Mouse (Mus musculus) heart, embryonic 15.5 days (tissue): ENCODE data around the gene Prph2. TPM values are rescaled to one million over a fixed set of nuclear protein-coding genes. Genes with fewer than 3 reads are reported as not detected.

Experiments used
- ATAC-seq: fragments of 200-750 bp; cut with Nextera tagmentation; replicated peaks from 2 replicates; pipeline ENCODE4 v1.8.0; 2017; ENCODE audit warnings: low read depth, moderate TSS enrichment; ENCODE audit not compliant: insufficient number of reproducible peaks, insufficient read depth, low FRiP score
- H3K27ac ChIP-seq: fragments of 300-500 bp; sonication (generic); 2 replicates; pipeline ENCODE4 v1.5.1; 2015; ENCODE audit warnings: mild to moderate bottlenecking, inconsistent platforms
- H3K27me3 ChIP-seq: fragments of 300-500 bp; sonication (generic); 2 replicates; pipeline ENCODE4 v1.6.1; 2015; ENCODE audit warnings: inconsistent platforms
- H3K36me3 ChIP-seq: fragments of 300-500 bp; sonication (generic); 2 replicates; pipeline ENCODE4 v1.6.1; 2015; ENCODE audit warnings: mild to moderate bottlenecking, inconsistent platforms
- H3K4me1 ChIP-seq: fragments of 300-500 bp; sonication (generic); replicated peaks from 2 replicates; pipeline ENCODE4 v1.6.1; 2015; ENCODE audit warnings: inconsistent platforms
- H3K4me2 ChIP-seq: fragments of 300-500 bp; sonication (generic); 2 replicates; pipeline ENCODE4 v1.6.1; 2015; ENCODE audit warnings: inconsistent platforms, mild to moderate bottlenecking, moderate library complexity
- H3K4me3 ChIP-seq: fragments of 300-500 bp; sonication (generic); 2 replicates; pipeline ENCODE4 v1.5.1; 2015; ENCODE audit warnings: mild to moderate bottlenecking, inconsistent platforms
- H3K9ac ChIP-seq: fragments of 300-500 bp; sonication (generic); 2 replicates; pipeline ENCODE4 v1.6.1; 2015; ENCODE audit warnings: mild to moderate bottlenecking, inconsistent platforms
- H3K9me3 ChIP-seq: fragments of 300-500 bp; sonication (generic); replicated peaks from 2 replicates; pipeline ENCODE4 v1.6.1; 2016; ENCODE audit warnings: inconsistent platforms
- WGBS: fragments of 180-500 bp; shearing (Covaris S2); methylation state at CpG from one replicate; pipeline ENCODE4 v1.1.7; 2015; ENCODE audit warnings: mixed read lengths; 5-methylcytosine and 5-hydroxymethylcytosine counted together
- polyA plus RNA-seq: library from polyadenylated mRNA; unstranded; fragments of >200 nt; fragmentation: Nextera tagmentation; extraction: Ambion mirVana; gene quantifications from 2 replicates; pipeline ENCODE4 v1.2.1, GENCODE M21; 2015

Prph2 gene
- polyA plus RNA-seq, 1 experiment from 2014 or later = not detected

- Histone ChIP-seq H3K9ac (no peak overlapping the region), H3K4me1 (no peaks in the 10 kb centered on the region), H3K4me3 (no peak overlapping the region), H3K4me2 (no peak overlapping the region), H3K9me3 (no peaks in the 10 kb centered on the region), H3K27me3 (no peaks in the 10 kb centered on the region), H3K36me3 (peaks cover 58% of the 10 kb centered on the region), H3K27ac (no peak overlapping the region)
- WGBS = 88% methylated on average over 7 of the region's 7 CpGs
- ATAC-seq = no peak
Measured at GRCm38 (mm10) chr17:46929897-46930296, 19.6 kb downstream of the Prph2 start.

DNA sequence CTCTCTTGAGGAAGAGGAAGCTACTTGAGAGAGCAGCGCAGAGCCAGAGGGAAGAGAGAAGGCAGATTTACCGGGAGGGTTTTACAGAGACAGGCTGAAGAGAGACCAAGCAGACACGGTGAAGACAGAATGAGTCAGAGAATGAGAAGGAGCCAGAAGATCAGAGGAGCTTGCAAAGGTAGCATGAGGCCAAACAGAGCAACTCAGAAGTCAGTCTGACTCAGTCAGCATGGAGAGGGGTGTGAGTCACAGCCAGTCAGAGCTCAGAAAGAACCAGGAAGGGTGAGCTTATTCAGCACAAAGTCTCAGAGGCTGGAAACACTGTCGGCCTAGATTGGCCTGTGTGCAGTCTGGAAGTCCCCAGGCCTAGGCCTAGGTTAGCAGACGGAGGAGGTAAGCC lies 22.7 kb downstream of the Prph2 start:
- Histone ChIP-seq H3K27ac (no peak overlapping the region), H3K4me3 (no peak overlapping the region), H3K27me3 (no peaks in the 10 kb centered on the region), H3K9ac (no peak overlapping the region), H3K36me3 (peaks cover 89% of the 10 kb centered on the region), H3K4me1 (no peaks in the 10 kb centered on the region), H3K9me3 (no peaks in the 10 kb centered on the region), H3K4me2 (no peak overlapping the region)
- no peak for ATAC-seq
- 93% methylated on average over 5 of the region's 5 CpGs for whole genome bisulfite sequencing

GRCm38 (mm10) chr17:46933557-46934348 lies 23.5 kb downstream of the Prph2 start:
- ATAC-seq = no peak; the same call in 1 of the 2 replicates

DNA sequence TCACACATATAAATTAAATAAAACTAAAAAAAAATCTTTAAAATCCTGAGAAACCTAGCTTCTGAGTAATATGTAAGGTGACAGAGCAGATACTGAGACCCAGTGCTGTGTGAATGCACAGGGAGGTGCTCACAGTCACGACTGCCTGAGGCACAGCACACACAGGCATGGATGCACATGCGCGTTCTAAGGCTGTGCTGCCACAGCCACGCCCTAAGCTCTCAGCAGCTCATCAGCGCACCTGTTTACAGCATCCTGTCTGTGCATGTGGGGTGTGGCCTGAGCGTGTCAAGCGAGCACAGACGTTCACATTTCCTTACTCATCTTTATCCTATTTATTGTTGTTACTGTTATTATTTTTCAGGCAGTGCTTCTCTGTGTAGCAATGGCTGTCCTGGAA lies 30.2 kb downstream of the Prph2 start:
- Histone ChIP-seq H3K4me3 (no peak overlapping the region), H3K4me2 (no peak overlapping the region), H3K9me3 (no peaks in the 10 kb centered on the region), H3K4me1 (peaks cover 2% of the 10 kb centered on the region; the same call in 1 of the 2 replicates), H3K36me3 (peaks cover 99% of the 10 kb centered on the region), H3K27ac (no peak overlapping the region), H3K27me3 (no peaks in the 10 kb centered on the region), H3K9ac (no peak overlapping the region)
- no peak for ATAC-seq
- 88% methylated on average over 8 of the region's 8 CpGs for WGBS

More at GRCm38 (mm10) chr17:46933557-46934348, 23.5 kb downstream of the Prph2 start:
- Histone ChIP-seq H3K4me2 (no peak overlapping the region), H3K4me1 (no peaks in the 10 kb centered on the region), H3K27ac (no peak overlapping the region), H3K36me3 (peaks cover 92% of the 10 kb centered on the region), H3K9me3 (no peaks in the 10 kb centered on the region), H3K9ac (no peak overlapping the region), H3K4me3 (no peak overlapping the region), H3K27me3 (no peaks in the 10 kb centered on the region)
- WGBS = 78% methylated on average over 19 of the region's 19 CpGs

DNA sequence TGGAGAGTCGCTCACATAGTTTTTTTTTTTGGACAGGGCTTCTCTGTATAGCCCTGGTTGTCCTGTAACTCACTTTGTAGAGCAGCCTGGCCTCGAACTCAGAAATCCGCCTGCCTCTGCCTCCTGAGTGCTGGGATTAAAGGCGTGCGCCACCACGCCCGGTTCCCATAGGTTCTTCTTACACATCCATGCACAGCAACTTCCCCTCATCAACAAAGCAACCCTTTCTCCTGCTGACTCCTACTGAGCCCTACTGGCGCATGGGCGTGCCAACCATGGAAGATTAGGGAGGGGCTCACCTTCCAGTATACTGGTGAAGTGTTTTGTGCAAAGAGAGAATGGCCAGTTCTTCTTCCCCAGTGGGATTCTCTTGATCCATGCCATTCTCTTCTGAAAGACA lies 32.2 kb downstream of the Prph2 start:
- ATAC-seq = no peak
- WGBS = 95% methylated on average over 9 of the region's 9 CpGs
- H3K4me1 ChIP-seq = peaks cover 2% of the 10 kb centered on the region; the same call in 1 of the 2 replicates

GRCm38 (mm10) chr17:46946276-46946675 lies 36.0 kb downstream of the Prph2 start:
- no peaks in the 10 kb centered on the region for H3K9me3 ChIP-seq
- no peaks in the 10 kb centered on the region for H3K27me3 ChIP-seq
- no peak for ATAC-seq
- no peak overlapping the region for H3K27ac ChIP-seq
- 93% methylated on average over 9 of the region's 9 CpGs for WGBS
- H3K4me2 ChIP-seq = no peak overlapping the region
- no peak overlapping the region for H3K9ac ChIP-seq
- peaks cover 79% of the 10 kb centered on the region for H3K36me3 ChIP-seq
- peaks cover 2% of the 10 kb centered on the region; the same call in 1 of the 2 replicates for H3K4me1 ChIP-seq
- no peak overlapping the region for H3K4me3 ChIP-seq

More for the DNA sequence above, 32.2 kb downstream of the Prph2 start:
- Histone ChIP-seq H3K27ac (no peak overlapping the region), H3K4me2 (no peak overlapping the region), H3K27me3 (no peaks in the 10 kb centered on the region), H3K9ac (no peak overlapping the region), H3K36me3 (peaks cover 96% of the 10 kb centered on the region), H3K9me3 (no peaks in the 10 kb centered on the region), H3K4me3 (no peak overlapping the region)

DNA sequence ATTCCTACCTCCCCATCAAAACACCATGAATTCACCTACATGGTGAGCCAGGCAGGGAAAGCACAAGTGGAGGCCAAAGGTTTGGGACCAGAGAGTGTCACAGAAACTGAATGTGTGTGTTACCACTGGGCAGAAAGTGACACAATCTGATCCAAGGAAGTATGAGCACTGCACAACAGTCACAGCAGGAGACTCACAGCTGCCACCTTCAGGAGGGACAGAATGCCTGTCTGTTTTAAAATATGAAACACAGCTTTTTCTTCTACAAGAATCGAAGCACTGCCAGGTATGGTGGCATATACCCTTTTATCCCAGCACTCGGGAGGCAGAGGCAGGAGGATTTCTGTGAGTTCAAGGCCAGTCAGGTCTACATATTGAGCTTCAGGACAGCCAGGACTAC lies 47.8 kb downstream of the Prph2 start:
- Histone ChIP-seq H3K4me1 (peaks cover 3% of the 10 kb centered on the region; the same call in 1 of the 2 replicates), H3K36me3 (peaks cover 87% of the 10 kb centered on the region), H3K4me2 (no peak overlapping the region), H3K9me3 (no peaks in the 10 kb centered on the region), H3K9ac (no peak overlapping the region), H3K27ac (no peak overlapping the region), H3K27me3 (no peaks in the 10 kb centered on the region), H3K4me3 (no peak overlapping the region)
- WGBS = 92% methylated on average over 2 of the region's 2 CpGs
- no peak for ATAC-seq

DNA sequence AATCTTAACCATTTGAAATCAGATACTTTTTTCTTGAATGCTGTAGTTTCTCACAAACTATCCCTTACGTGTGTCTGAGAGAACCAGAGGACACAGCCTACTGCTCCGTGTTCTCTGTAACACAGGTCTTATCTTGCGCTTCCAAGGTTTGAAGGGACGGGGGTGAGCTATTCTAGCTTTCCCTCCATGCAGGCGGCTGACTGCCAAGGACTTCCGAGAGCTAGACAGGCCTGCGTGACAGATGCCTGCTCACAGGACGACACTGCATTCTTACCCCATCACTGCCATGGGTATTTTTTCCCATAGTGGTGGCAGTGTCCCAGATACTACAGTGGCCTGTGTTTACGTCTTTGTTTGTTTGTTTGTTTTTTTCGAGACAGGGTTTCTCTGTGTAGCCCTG lies 50.0 kb downstream of the Prph2 start:
- H3K27ac ChIP-seq = peak overlapping the region; percentile 85
- no peak overlapping the region for H3K4me2 ChIP-seq
- ATAC-seq = peak; percentile 89
- WGBS = 57% methylated on average over 10 of the region's 10 CpGs
- no peaks in the 10 kb centered on the region for H3K9me3 ChIP-seq
- peaks cover 88% of the 10 kb centered on the region for H3K36me3 ChIP-seq
- no peaks in the 10 kb centered on the region for H3K27me3 ChIP-seq
- peaks cover 3% of the 10 kb centered on the region; the same call in 1 of the 2 replicates for H3K4me1 ChIP-seq
- H3K4me3 ChIP-seq = no peak overlapping the region
- no peak overlapping the region for H3K9ac ChIP-seq

DNA sequence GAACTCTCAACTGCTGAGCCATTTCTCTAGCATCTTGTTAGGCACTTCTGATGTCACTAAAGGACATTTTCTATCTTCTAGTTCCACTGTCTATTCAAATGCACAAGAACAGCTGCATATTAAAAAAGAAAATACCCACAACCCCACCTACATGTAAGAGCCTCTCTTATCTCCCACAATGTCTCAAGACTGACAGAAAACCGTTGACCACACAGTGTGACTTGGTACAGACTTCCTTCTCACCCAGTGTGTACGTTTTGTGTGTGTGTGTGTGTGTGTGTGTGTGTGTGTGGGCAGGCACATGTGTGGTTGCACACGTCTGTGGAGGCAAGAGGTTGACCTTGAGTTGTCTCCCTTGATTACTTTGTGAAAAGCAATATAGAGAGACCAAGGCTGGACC lies 51.9 kb downstream of the Prph2 start:
- H3K9ac ChIP-seq = no peak overlapping the region

DNA sequence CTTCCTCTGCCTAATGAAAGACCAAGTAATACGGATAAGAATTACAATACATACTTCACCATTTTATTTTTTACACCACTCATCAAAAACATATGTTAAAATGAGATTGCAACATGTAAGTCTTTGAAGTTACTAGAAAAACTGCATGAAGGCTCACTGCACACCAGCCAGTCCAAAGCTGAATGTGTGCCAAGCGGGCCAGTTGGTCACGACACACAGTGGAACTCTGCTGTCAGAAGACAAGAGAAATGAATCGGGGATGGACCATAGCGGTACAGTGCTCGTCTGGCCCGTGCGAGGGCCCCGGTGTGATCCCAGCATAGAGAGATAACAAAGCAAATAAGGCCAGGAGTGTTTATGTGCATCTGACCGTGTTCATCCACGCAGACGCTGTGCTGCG lies 52.9 kb downstream of the Prph2 start:
- Histone ChIP-seq H3K4me1 (peaks cover 3% of the 10 kb centered on the region; the same call in 1 of the 2 replicates), H3K9me3 (no peaks in the 10 kb centered on the region), H3K27ac (no peak overlapping the region), H3K36me3 (peaks cover 88% of the 10 kb centered on the region), H3K9ac (no peak overlapping the region), H3K4me2 (no peak overlapping the region), H3K27me3 (no peaks in the 10 kb centered on the region), H3K4me3 (no peak overlapping the region)
- 88% methylated on average over 13 of the region's 13 CpGs for WGBS
- no peak for ATAC-seq

More for the DNA sequence above, 51.9 kb downstream of the Prph2 start:
- Histone ChIP-seq H3K27ac (no peak overlapping the region), H3K4me2 (no peak overlapping the region), H3K27me3 (no peaks in the 10 kb centered on the region), H3K4me3 (no peak overlapping the region), H3K36me3 (peaks cover 88% of the 10 kb centered on the region), H3K9me3 (no peaks in the 10 kb centered on the region), H3K4me1 (peaks cover 3% of the 10 kb centered on the region; the same call in 1 of the 2 replicates)
- 61% methylated on average over 3 of the region's 3 CpGs for WGBS
- no peak for ATAC-seq

- Histone ChIP-seq H3K36me3 (peaks cover 99% of the 10 kb centered on the region), H3K27me3 (no peaks in the 10 kb centered on the region), H3K9ac (no peak overlapping the region), H3K4me1 (no peaks in the 10 kb centered on the region), H3K27ac (no peak overlapping the region), H3K4me2 (no peak overlapping the region), H3K9me3 (no peaks in the 10 kb centered on the region), H3K4me3 (no peak overlapping the region)
- ATAC-seq = no peak
- WGBS = 82% methylated on average over 14 of the region's 14 CpGs
Measured at GRCm38 (mm10) chr17:46966892-46967291, 56.6 kb downstream of the Prph2 start.

GRCm38 (mm10) chr17:46972603-46973002 lies 62.3 kb downstream of the Prph2 start:
- peaks cover 96% of the 10 kb centered on the region for H3K36me3 ChIP-seq
- H3K27ac ChIP-seq = no peak overlapping the region
- WGBS = 93% methylated on average over 7 of the region's 7 CpGs
- H3K9me3 ChIP-seq = no peaks in the 10 kb centered on the region
- ATAC-seq = no peak
- no peaks in the 10 kb centered on the region for H3K4me1 ChIP-seq
- no peak overlapping the region for H3K4me3 ChIP-seq
- no peaks in the 10 kb centered on the region for H3K27me3 ChIP-seq
- H3K4me2 ChIP-seq = no peak overlapping the region
- H3K9ac ChIP-seq = no peak overlapping the region
